Mouse (Mus musculus): Measurements from ENCODE around the gene Gm21663. TPM values are rescaled to one million over a fixed set of nuclear protein-coding genes. Genes with fewer than 3 reads are reported as not detected.

Gm21663 gene
- polyA plus RNA-seq, 1 experiment from 2014 or later: not detected

Other genes with a start within 250 kb of the Gm21663 start
- gene Xrcc2, start 236.6 kb downstream of the Gm21663 start, polyA plus RNA-seq (2015; fragmentation: Nextera tagmentation; extraction: Ambion mirVana): 4.3 and 4.5 TPM in 2 replicates
- 0.90 and 0.95 TPM in 2 replicates for gene Actr3b, start 182.4 kb downstream of the Gm21663 start, polyA plus RNA-seq (2015; fragmentation: Nextera tagmentation; extraction: Ambion mirVana)
- gene Gm21671, start 12.0 kb upstream of the Gm21663 start, polyA plus RNA-seq (2015; fragmentation: Nextera tagmentation; extraction: Ambion mirVana): not detected in 2 replicates
- not detected in 2 replicates for gene Gm21680, start 30.3 kb upstream of the Gm21663 start, polyA plus RNA-seq (2015; fragmentation: Nextera tagmentation; extraction: Ambion mirVana)
- not detected in 2 replicates for gene Gm21698, start 46.3 kb upstream of the Gm21663 start, polyA plus RNA-seq (2015; fragmentation: Nextera tagmentation; extraction: Ambion mirVana)
- gene Gm1979, start 62.4 kb upstream of the Gm21663 start, polyA plus RNA-seq (2015; fragmentation: Nextera tagmentation; extraction: Ambion mirVana): not detected in 2 replicates
- gene Gm5862, start 80.5 kb upstream of the Gm21663 start, polyA plus RNA-seq (2015; fragmentation: Nextera tagmentation; extraction: Ambion mirVana): not detected in 2 replicates
- gene Speer4a, start 97.2 kb upstream of the Gm21663 start, polyA plus RNA-seq (2015; fragmentation: Nextera tagmentation; extraction: Ambion mirVana): not detected in 2 replicates
- gene Gm7347, start 116.2 kb upstream of the Gm21663 start, polyA plus RNA-seq (2015; fragmentation: Nextera tagmentation; extraction: Ambion mirVana): not detected in 2 replicates
- gene Gm10471, start 146.9 kb upstream of the Gm21663 start, polyA plus RNA-seq (2015; fragmentation: Nextera tagmentation; extraction: Ambion mirVana): not detected in 2 replicates
- gene 5031410I06Rik, start 163.0 kb upstream of the Gm21663 start, polyA plus RNA-seq (2015; fragmentation: Nextera tagmentation; extraction: Ambion mirVana): not detected in 2 replicates
- gene Gm10220, start 179.0 kb upstream of the Gm21663 start, polyA plus RNA-seq (2015; fragmentation: Nextera tagmentation; extraction: Ambion mirVana): not detected in 2 replicates

Measured in liver, embryonic 13.5 days (tissue).